In genomic region chr4:155783486-155784080, GRCm38 (mm10) we compare ENCODE assay signal across 8 mouse cellular contexts. TPM values are rescaled to one million over a fixed set of nuclear protein-coding genes. Genes with fewer than 3 reads are reported as not detected.
DNase-seq lines count a peak whose midpoint lies in the region; ATAC-seq lines count a peak whose summit lies in the region.

No protein-coding gene starts in this region.

- peak overlapping the region; percentile 56 for H3K4me3 ChIP-seq in neural tube, embryonic 11.5 days (ENCODE audit: low read depth, low read length)
- H3K4me3 ChIP-seq in forebrain, embryonic 15.5 days, result peak overlapping the region; percentile 81
- H3K4me3 ChIP-seq in limb, embryonic 13.5 days, result peak overlapping the region; percentile 60
- peak overlapping the region; percentile 65 for H3K4me3 ChIP-seq in stomach, embryonic 15.5 days (replicated peaks)

- H3K9me3 ChIP-seq in neural tube, embryonic 11.5 days (ENCODE audit: control insufficient read depth, low read length), result no peaks in the 10 kb centered on the region
- no peaks in the 10 kb centered on the region for H3K9me3 ChIP-seq in forebrain, embryonic 15.5 days
- H3K9me3 ChIP-seq in limb, embryonic 13.5 days, result no peaks in the 10 kb centered on the region
- H3K9me3 ChIP-seq in stomach, embryonic 15.5 days, result no peaks in the 10 kb centered on the region

- H3K36me3 ChIP-seq in neural tube, embryonic 11.5 days (ENCODE audit: control insufficient read depth, insufficient read depth, low read length), result no peaks in the 10 kb centered on the region
- no peaks in the 10 kb centered on the region for H3K36me3 ChIP-seq in forebrain, embryonic 15.5 days
- no peaks in the 10 kb centered on the region for H3K36me3 ChIP-seq in limb, embryonic 13.5 days
- no peaks in the 10 kb centered on the region for H3K36me3 ChIP-seq in stomach, embryonic 15.5 days

- no peaks in the 10 kb centered on the region for H3K27me3 ChIP-seq in neural tube, embryonic 11.5 days (ENCODE audit: control insufficient read depth, insufficient read depth, low read length)
- no peaks in the 10 kb centered on the region for H3K27me3 ChIP-seq in forebrain, embryonic 15.5 days
- no peaks in the 10 kb centered on the region for H3K27me3 ChIP-seq in limb, embryonic 13.5 days
- no peaks in the 10 kb centered on the region for H3K27me3 ChIP-seq in stomach, embryonic 15.5 days (replicated peaks)

- peak overlapping the region; percentile 68 for H3K4me2 ChIP-seq in neural tube, embryonic 11.5 days (ENCODE audit: low read depth)
- H3K4me2 ChIP-seq in forebrain, embryonic 15.5 days (replicated peaks), result peak overlapping the region; percentile 89
- H3K4me2 ChIP-seq in limb, embryonic 13.5 days (replicated peaks), result peak overlapping the region; percentile 77
- H3K4me2 ChIP-seq in stomach, embryonic 15.5 days, result peak overlapping the region; percentile 81

- H3K27ac ChIP-seq in neural tube, embryonic 11.5 days (ENCODE audit: low read depth, low read length), result no peak overlapping the region
- H3K27ac ChIP-seq in forebrain, embryonic 15.5 days (replicated peaks), result peak overlapping the region; percentile 90
- no peak overlapping the region for H3K27ac ChIP-seq in limb, embryonic 13.5 days
- no peak overlapping the region for H3K27ac ChIP-seq in stomach, embryonic 15.5 days

- H3K9ac ChIP-seq in neural tube, embryonic 11.5 days (ENCODE audit: low read length), result no peak overlapping the region
- H3K9ac ChIP-seq in forebrain, embryonic 15.5 days (replicated peaks), result peak overlapping the region; percentile 94
- H3K9ac ChIP-seq in limb, embryonic 13.5 days, result peak overlapping the region; percentile 86; the same call in 1 of the 2 replicates
- peak overlapping the region; percentile 81; the same call in 1 of the 2 replicates for H3K9ac ChIP-seq in stomach, embryonic 15.5 days

- intact Hi-C loops in gastrocnemius, postnatal 14 days (cut with DNase I; ENCODE audit: low total_unique reads), result no loop called here

- WGBS in neural tube, embryonic 11.5 days, result 45% methylated on average over 16 of the region's 16 CpGs
- WGBS in forebrain, embryonic 15.5 days, result 42% methylated on average over 16 of the region's 16 CpGs
- WGBS in limb, embryonic 13.5 days, result 46% methylated on average over 16 of the region's 16 CpGs
- 36% methylated on average over 16 of the region's 16 CpGs for WGBS in stomach, embryonic 15.5 days

- 0 out of 2 replicates have a peak, but pooled peaks cover 2% of the 10 kb centered on the region for H3K4me1 ChIP-seq in neural tube, embryonic 11.5 days (ENCODE audit: control insufficient read depth, insufficient read depth, low read length)
- peaks cover 15% of the 10 kb centered on the region for H3K4me1 ChIP-seq in forebrain, embryonic 15.5 days
- peaks cover 10% of the 10 kb centered on the region; the same call in 1 of the 2 replicates for H3K4me1 ChIP-seq in limb, embryonic 13.5 days
- peaks cover 18% of the 10 kb centered on the region for H3K4me1 ChIP-seq in stomach, embryonic 15.5 days

- ATAC-seq in neural tube, embryonic 11.5 days (ENCODE audit: insufficient read depth, low FRiP score, low TSS enrichment), result no peak; the same call in 1 of the 2 replicates
- ATAC-seq in forebrain, embryonic 15.5 days (replicated peaks), result 0 out of 2 replicates have a peak, but pooled peaks have one; percentile 11
- no peak for ATAC-seq in limb, embryonic 13.5 days (ENCODE audit: low FRiP score, low read depth)
- ATAC-seq in stomach, embryonic 15.5 days (ENCODE audit: insufficient read depth, low FRiP score, low read depth), result no peak
- ATAC-seq in frontal cortex, adult (ENCODE audit: low TSS enrichment), result no peak

- DNase-seq in neural tube, embryonic 11.5 days (ENCODE audit: low spot score), result no peak
- no peak for DNase-seq in neural tube, embryonic 10.5 days (ENCODE audit: extremely low spot score, low spot score)
- DNase-seq in natural killer cell, adult 2 months (ENCODE audit: low spot score in 2 of 2), result no peak
- no peak for DNase-seq in gastrocnemius, postnatal 14 days

RNA-seq across cellular contexts. Expression of gene Tmem88b, which starts 2.1 kb away (rescaled TPM):
- polyA plus RNA-seq in neural tube, embryonic 11.5 days (2014; fragmentation: Nextera tagmentation; extraction: Ambion mirVana), result 0.33 and 0.49 TPM in 2 replicates
- 0.29 and 0.60 TPM in 2 replicates for polyA plus RNA-seq in forebrain, embryonic 15.5 days (2015; fragmentation: Nextera tagmentation; extraction: Ambion mirVana)
- 0.64 and 0.81 TPM in 2 replicates for polyA plus RNA-seq in limb, embryonic 13.5 days (2015; fragmentation: Nextera tagmentation; extraction: Ambion mirVana)
- 0.55 and 0.89 TPM in 2 replicates for polyA plus RNA-seq in stomach, embryonic 15.5 days (2015; fragmentation: Nextera tagmentation; extraction: Ambion mirVana)
- total RNA-seq in gastrocnemius, postnatal 14 days (2021), result 1 to 10 TPM; 1.3 to 1.4 TPM

RNA-seq across cellular contexts. Expression of gene Ankrd65, which starts 6.7 kb away (rescaled TPM):
- polyA plus RNA-seq in neural tube, embryonic 11.5 days (2014; fragmentation: Nextera tagmentation; extraction: Ambion mirVana), result not detected in 2 replicates
- not detected in 2 replicates for polyA plus RNA-seq in forebrain, embryonic 15.5 days (2015; fragmentation: Nextera tagmentation; extraction: Ambion mirVana)
- polyA plus RNA-seq in limb, embryonic 13.5 days (2015; fragmentation: Nextera tagmentation; extraction: Ambion mirVana), result not detected in 2 replicates
- polyA plus RNA-seq in stomach, embryonic 15.5 days (2015; fragmentation: Nextera tagmentation; extraction: Ambion mirVana), result 0.22 TPM in 1 of 2 replicates, not detected in the other
- not detected for total RNA-seq in gastrocnemius, postnatal 14 days (2021)

RNA-seq across cellular contexts. Expression of gene Vwa1, which starts 9.1 kb away (rescaled TPM):
- polyA plus RNA-seq in neural tube, embryonic 11.5 days (2014; fragmentation: Nextera tagmentation; extraction: Ambion mirVana), result 11.7 and 13.1 TPM in 2 replicates
- 21.8 and 22.6 TPM in 2 replicates for polyA plus RNA-seq in forebrain, embryonic 15.5 days (2015; fragmentation: Nextera tagmentation; extraction: Ambion mirVana)
- polyA plus RNA-seq in limb, embryonic 13.5 days (2015; fragmentation: Nextera tagmentation; extraction: Ambion mirVana), result 11.1 and 11.6 TPM in 2 replicates
- 27.6 and 28.2 TPM in 2 replicates for polyA plus RNA-seq in stomach, embryonic 15.5 days (2015; fragmentation: Nextera tagmentation; extraction: Ambion mirVana)
- 10 to 100 TPM in 1 of 2 experiments, 1 to 10 TPM in 1; 9.0 to 13.8 TPM for total RNA-seq in gastrocnemius, postnatal 14 days (2021)

RNA-seq across cellular contexts. Expression of gene Mrpl20, which starts 19.1 kb away (rescaled TPM):
- polyA plus RNA-seq in neural tube, embryonic 11.5 days (2014; fragmentation: Nextera tagmentation; extraction: Ambion mirVana), result 225 and 246 TPM in 2 replicates
- polyA plus RNA-seq in forebrain, embryonic 15.5 days (2015; fragmentation: Nextera tagmentation; extraction: Ambion mirVana), result 228 and 244 TPM in 2 replicates
- 213 and 220 TPM in 2 replicates for polyA plus RNA-seq in limb, embryonic 13.5 days (2015; fragmentation: Nextera tagmentation; extraction: Ambion mirVana)
- polyA plus RNA-seq in stomach, embryonic 15.5 days (2015; fragmentation: Nextera tagmentation; extraction: Ambion mirVana), result 195 and 219 TPM in 2 replicates
- total RNA-seq in gastrocnemius, postnatal 14 days (2021), result 10 to 100 TPM; 45.4 to 48.3 TPM

RNA-seq across cellular contexts. Expression of gene Atad3a, which starts 22.7 kb away (rescaled TPM):
- polyA plus RNA-seq in neural tube, embryonic 11.5 days (2014; fragmentation: Nextera tagmentation; extraction: Ambion mirVana), result 92.4 and 101 TPM in 2 replicates
- polyA plus RNA-seq in forebrain, embryonic 15.5 days (2015; fragmentation: Nextera tagmentation; extraction: Ambion mirVana), result 91.0 TPM in 2 replicates
- 94.4 and 100 TPM in 2 replicates for polyA plus RNA-seq in limb, embryonic 13.5 days (2015; fragmentation: Nextera tagmentation; extraction: Ambion mirVana)
- polyA plus RNA-seq in stomach, embryonic 15.5 days (2015; fragmentation: Nextera tagmentation; extraction: Ambion mirVana), result 110 and 114 TPM in 2 replicates
- total RNA-seq in gastrocnemius, postnatal 14 days (2021), result 10 to 100 TPM; 23.9 to 26.1 TPM
